In the genomic region with DNA sequence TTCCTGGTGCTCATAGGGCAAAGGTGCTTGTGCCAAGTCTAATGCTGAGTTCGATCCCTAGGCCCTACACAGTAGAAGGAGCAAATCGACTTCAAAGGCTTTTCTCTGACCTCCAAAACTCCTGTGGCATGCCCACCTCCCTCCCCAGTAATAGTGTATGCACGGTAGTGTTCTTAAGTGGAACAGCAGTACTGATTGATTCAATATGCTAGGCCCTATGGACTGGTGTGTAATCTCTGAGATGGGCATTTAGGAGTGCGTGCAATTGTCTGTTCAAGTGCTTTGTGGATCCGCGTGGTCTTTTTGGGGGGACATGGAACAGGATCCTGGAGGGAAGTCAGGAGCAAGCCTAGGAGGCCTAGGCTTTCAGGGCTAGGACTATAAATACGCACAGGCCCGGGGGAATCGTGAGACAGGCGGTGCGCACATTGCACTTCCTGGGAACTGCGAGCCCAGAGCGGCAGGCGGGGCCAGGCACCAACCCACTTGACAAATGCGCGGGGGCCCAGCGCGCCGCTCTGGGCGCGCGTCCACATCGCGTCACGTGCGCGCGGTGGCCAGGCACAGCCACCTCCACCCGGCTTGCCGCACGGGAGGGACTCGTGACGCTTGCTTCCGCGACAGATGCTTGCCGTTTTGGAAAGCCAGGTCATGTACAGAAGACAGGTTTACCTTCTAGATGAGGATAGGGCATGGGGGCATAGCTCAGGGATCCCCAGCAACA, we compare ENCODE assay signal across 8 mouse cellular contexts. TPM values are rescaled to one million over a fixed set of nuclear protein-coding genes. Genes with fewer than 3 reads are reported as not detected.
DNase-seq lines count a peak whose midpoint lies in the region; ATAC-seq lines count a peak whose summit lies in the region.

No protein-coding gene starts in this region.

- ATAC-seq in megakaryocyte progenitor cell, adult 5-6 weeks (replicated peaks; ENCODE audit: poor library complexity), result peak; percentile 90

- peak; percentile 92 for DNase-seq in adipocyte (ENCODE audit: low spot score)
- peak; percentile 90 for DNase-seq in embryo, embryonic 10 days (ENCODE audit: low spot score)
- DNase-seq in gastrocnemius, postnatal 10 days, result peak; percentile 88
- DNase-seq in induced T-regulatory cell, adult 2 months (ENCODE audit: low read depth), result peak; percentile 93
- DNase-seq in left cerebral cortex, adult 9 months (ENCODE audit: low spot score in 2 of 2), result peak; percentile 89 to 96
- peak; percentile 90 for DNase-seq in right cerebral cortex, postnatal 14 days
- peak; percentile 84 to 91 for DNase-seq in urinary bladder, postnatal 36 days (ENCODE audit: low spot score in 2 of 2)

RNA-seq across cellular contexts. Expression of a gene that starts 31.1 kb away (rescaled TPM):
- total RNA-seq in gastrocnemius, postnatal 10 days (2021), result 100 to 1,000 TPM; 180 to 224 TPM
- total RNA-seq in megakaryocyte progenitor cell, adult 5-6 weeks (2015), result 640 and 703 TPM in 2 replicates
- 490 and 622 TPM in 2 replicates for total RNA-seq in megakaryocyte progenitor cell, adult 5-6 weeks (2017)

RNA-seq across cellular contexts. Expression of a gene that starts 37.2 kb away (rescaled TPM):
- 10 to 100 TPM in 1 of 2 experiments, 1 to 10 TPM in 1; 4.8 to 10.0 TPM for total RNA-seq in gastrocnemius, postnatal 10 days (2021)
- 3.8 and 4.2 TPM in 2 replicates for total RNA-seq in megakaryocyte progenitor cell, adult 5-6 weeks (2015)
- 1.7 and 3.2 TPM in 2 replicates for total RNA-seq in megakaryocyte progenitor cell, adult 5-6 weeks (2017)

RNA-seq across cellular contexts. Expression of a gene that starts 49.8 kb away (rescaled TPM):
- total RNA-seq in gastrocnemius, postnatal 10 days (2021), result 10 to 100 TPM; 35.3 to 38.1 TPM
- total RNA-seq in megakaryocyte progenitor cell, adult 5-6 weeks (2015), result 153 and 181 TPM in 2 replicates
- total RNA-seq in megakaryocyte progenitor cell, adult 5-6 weeks (2017), result 153 and 163 TPM in 2 replicates

Comparison
In these comparisons a context has a peak if more than half of its experiments do, and no peak if none do; other contexts are left out.
1. Peak in every context shown above with its lines: DNase-seq and ATAC-seq.